Mouse (Mus musculus) hindbrain, embryonic 11.5 days (tissue): ENCODE results near the gene Gm17409. TPM values are rescaled to one million over a fixed set of nuclear protein-coding genes. Genes with fewer than 3 reads are reported as not detected.

Experiments used
- ATAC-seq: fragments of 200-750 bp; cut with Nextera tagmentation; 2 replicates; pipeline ENCODE4 v1.8.0; 2017; ENCODE audit warnings: mild to moderate bottlenecking, moderate TSS enrichment, moderate library complexity; ENCODE audit not compliant: low FRiP score
- DNase-seq: peaks from one replicate; pipeline ENCODE4 v3.0.0-alpha.2; 2015; ENCODE audit warnings: low spot score
- H3K27ac ChIP-seq: fragments of 300-500 bp; sonication (generic); 2 replicates; pipeline ENCODE4 v1.5.1; 2014; ENCODE audit warnings: mild to moderate bottlenecking, low read depth, low read length
- H3K27me3 ChIP-seq: fragments of 300-500 bp; sonication (generic); 2 replicates; pipeline ENCODE4 v1.6.1; 2014; ENCODE audit warnings: mild to moderate bottlenecking, low read length, moderate library complexity, mixed read lengths; ENCODE audit not compliant: control insufficient read depth, insufficient read depth
- H3K36me3 ChIP-seq: fragments of 300-500 bp; sonication (generic); 2 replicates; pipeline ENCODE4 v1.6.1; 2014; ENCODE audit warnings: mild to moderate bottlenecking, low read length, moderate library complexity, mixed read lengths; ENCODE audit not compliant: control insufficient read depth, insufficient read depth
- H3K4me1 ChIP-seq: fragments of 300-500 bp; sonication (generic); replicated peaks from 2 replicates; pipeline ENCODE4 v1.6.1; 2014; ENCODE audit warnings: low read length, mixed read lengths; ENCODE audit not compliant: control insufficient read depth, insufficient read depth
- H3K4me2 ChIP-seq: fragments of 300-500 bp; sonication (generic); replicated peaks from 2 replicates; pipeline ENCODE4 v1.6.1; 2014; ENCODE audit warnings: mild to moderate bottlenecking, low read depth, low read length
- H3K4me3 ChIP-seq: fragments of 300-500 bp; sonication (generic); 2 replicates; pipeline ENCODE4 v1.5.1; 2014; ENCODE audit warnings: low read depth, low read length
- H3K9ac ChIP-seq: fragments of 300-500 bp; sonication (generic); 2 replicates; pipeline ENCODE4 v1.6.1; 2014; ENCODE audit warnings: low read depth, low read length
- H3K9me3 ChIP-seq: fragments of 300-500 bp; sonication (generic); 2 replicates; pipeline ENCODE4 v1.6.1; 2016; ENCODE audit warnings: low read length; ENCODE audit not compliant: control insufficient read depth
- WGBS: fragments of 180-500 bp; shearing (Covaris S2); extraction: QIAGEN DNeasy Blood & Tissue Kit; methylation state at CpG from one replicate; pipeline ENCODE4 v1.1.7; 2014; 5-methylcytosine and 5-hydroxymethylcytosine counted together
- polyA plus RNA-seq: library from polyadenylated mRNA; unstranded; fragments of >200 nt; fragmentation: Nextera tagmentation; extraction: Ambion mirVana; gene quantifications from 2 replicates; pipeline ENCODE4 v1.2.1, GENCODE M21; 2014

Gene Gm17409
- polyA plus RNA-seq, 1 experiment from 2014 or later: not detected

DNA sequence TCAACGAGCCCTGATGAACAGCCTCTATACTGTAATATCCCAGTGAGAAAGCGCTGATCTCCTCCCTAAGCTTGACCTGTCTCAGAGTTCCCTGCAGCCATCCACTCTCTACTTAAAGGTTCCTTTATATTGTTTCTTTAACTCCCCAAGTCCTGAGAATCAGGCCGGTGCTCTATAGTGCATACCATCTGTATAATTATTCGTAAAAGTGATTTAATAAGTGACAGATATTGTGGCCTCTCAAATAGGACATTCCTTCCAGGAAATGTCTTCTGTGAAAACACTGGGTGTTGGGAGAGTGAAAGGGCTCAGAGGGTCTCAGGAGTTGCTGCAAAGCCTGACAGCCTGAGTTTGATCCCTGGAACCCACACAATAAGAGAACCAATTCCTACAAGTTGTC lies 8.2 kb downstream of the Gm17409 start:
- H3K4me2 ChIP-seq: no peak overlapping the region
- H3K9ac ChIP-seq: no peak overlapping the region
- no peak overlapping the region for H3K27ac ChIP-seq
- DNase-seq (no peak), ATAC-seq (no peak)
- no peaks in the 10 kb centered on the region for H3K36me3 ChIP-seq
- H3K4me1 ChIP-seq: no peaks in the 10 kb centered on the region
- no peaks in the 10 kb centered on the region for H3K9me3 ChIP-seq
- no peak overlapping the region for H3K4me3 ChIP-seq
- 94% methylated on average over 4 of the region's 4 CpGs for WGBS
- no peaks in the 10 kb centered on the region for H3K27me3 ChIP-seq

GRCm38 (mm10) chr2:58479536-58479935 lies 9.6 kb downstream of the Gm17409 start:
- WGBS: 81% methylated on average over 10 of the region's 10 CpGs

DNA sequence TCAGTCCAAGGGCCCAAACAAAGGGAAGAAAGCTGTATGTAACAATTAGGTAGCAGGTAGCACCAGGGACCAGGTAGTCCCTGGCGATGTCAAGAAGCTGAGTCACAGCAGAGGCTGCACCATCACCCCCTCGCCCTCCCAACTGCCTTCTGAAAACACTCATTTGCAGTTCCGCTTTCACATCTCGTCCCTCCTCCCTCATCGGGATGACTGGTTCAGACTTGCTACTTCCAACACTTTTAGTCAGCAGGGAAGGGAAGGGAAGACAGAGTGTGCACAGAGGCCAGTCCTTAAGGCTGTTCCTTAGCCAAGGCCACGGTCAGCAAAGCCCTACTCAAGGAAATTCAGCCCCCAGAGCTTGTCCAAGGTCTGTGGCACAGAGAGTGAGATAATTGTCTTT lies 10.8 kb downstream of the Gm17409 start:
- no peaks in the 10 kb centered on the region for H3K36me3 ChIP-seq
- 73% methylated on average over 6 of the region's 6 CpGs for WGBS
- H3K9ac ChIP-seq: no peak overlapping the region
- H3K27ac ChIP-seq: no peak overlapping the region
- no peak overlapping the region for H3K4me2 ChIP-seq
- DNase-seq: no peak
- H3K4me1 ChIP-seq: no peaks in the 10 kb centered on the region
- ATAC-seq: no peak
- no peak overlapping the region for H3K4me3 ChIP-seq
- H3K27me3 ChIP-seq: no peaks in the 10 kb centered on the region
- H3K9me3 ChIP-seq: no peaks in the 10 kb centered on the region

More at GRCm38 (mm10) chr2:58479536-58479935, 9.6 kb downstream of the Gm17409 start:
- H3K9ac ChIP-seq: no peak overlapping the region
- no peaks in the 10 kb centered on the region for H3K4me1 ChIP-seq
- H3K27me3 ChIP-seq: no peaks in the 10 kb centered on the region
- no peak overlapping the region for H3K4me3 ChIP-seq
- no peaks in the 10 kb centered on the region for H3K9me3 ChIP-seq
- H3K36me3 ChIP-seq: no peaks in the 10 kb centered on the region
- no peak overlapping the region for H3K4me2 ChIP-seq
- ATAC-seq: no peak
- no peak overlapping the region for H3K27ac ChIP-seq
- no peak for DNase-seq

GRCm38 (mm10) chr2:58481450-58482100 lies 11.7 kb downstream of the Gm17409 start:
- ATAC-seq (no peak), DNase-seq (no peak)
- Histone ChIP-seq H3K4me2 (no peak overlapping the region), H3K9ac (no peak overlapping the region), H3K27me3 (no peaks in the 10 kb centered on the region), H3K27ac (no peak overlapping the region), H3K36me3 (no peaks in the 10 kb centered on the region), H3K4me1 (no peaks in the 10 kb centered on the region), H3K4me3 (no peak overlapping the region), H3K9me3 (no peaks in the 10 kb centered on the region)
- 84% methylated on average over 9 of the region's 9 CpGs for WGBS

DNA sequence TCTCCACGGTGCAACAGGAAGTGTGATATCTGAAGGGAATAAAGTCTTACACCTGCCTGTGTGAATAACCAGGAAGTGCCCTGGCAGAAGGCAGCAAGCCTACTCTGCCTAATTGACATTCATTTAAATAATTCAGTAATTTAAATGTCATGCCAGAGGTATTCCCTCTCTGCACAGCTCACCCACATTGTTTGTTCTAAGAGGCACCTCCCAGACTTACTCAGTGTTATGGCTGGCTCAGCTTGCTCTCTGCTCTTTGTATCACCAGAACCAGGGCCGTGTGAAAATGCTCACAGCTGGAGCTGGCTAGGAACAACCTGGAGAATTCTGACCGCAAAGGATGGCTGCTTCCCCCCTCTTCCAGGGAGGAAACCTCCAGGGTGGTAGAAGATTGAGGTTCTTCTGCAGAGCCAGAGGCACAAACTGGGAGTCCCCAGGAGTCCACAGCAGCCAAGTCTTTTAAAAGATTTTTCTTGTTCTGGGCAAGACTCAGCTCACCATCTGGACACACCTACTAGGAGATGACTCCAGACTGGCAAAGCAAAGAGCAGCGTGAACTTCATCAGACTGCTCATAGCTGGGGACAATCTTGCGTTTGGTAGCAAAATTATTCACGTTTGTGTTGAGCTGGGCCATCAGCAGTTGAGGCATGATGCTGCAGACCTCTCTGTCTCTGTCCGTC lies 14.5 kb downstream of the Gm17409 start:
- no peak for ATAC-seq
- H3K27me3 ChIP-seq: no peaks in the 10 kb centered on the region
- H3K9ac ChIP-seq: no peak overlapping the region
- no peak for DNase-seq
- WGBS: 80% methylated on average over 7 of the region's 7 CpGs
- H3K4me1 ChIP-seq: no peaks in the 10 kb centered on the region
- H3K36me3 ChIP-seq: no peaks in the 10 kb centered on the region
- H3K9me3 ChIP-seq: no peaks in the 10 kb centered on the region
- no peak overlapping the region for H3K27ac ChIP-seq
- H3K4me3 ChIP-seq: no peak overlapping the region
- no peak overlapping the region for H3K4me2 ChIP-seq

- ATAC-seq (no peak), DNase-seq (no peak)
- Histone ChIP-seq H3K27ac (no peak overlapping the region), H3K4me2 (no peak overlapping the region), H3K36me3 (no peaks in the 10 kb centered on the region), H3K27me3 (no peaks in the 10 kb centered on the region), H3K4me1 (no peaks in the 10 kb centered on the region), H3K9ac (no peak overlapping the region), H3K4me3 (no peak overlapping the region), H3K9me3 (no peaks in the 10 kb centered on the region)
- WGBS: 83% methylated on average over 4 of the region's 4 CpGs
These were observed 15.2 kb downstream of the Gm17409 start for GRCm38 (mm10) chr2:58485152-58485551.

DNA sequence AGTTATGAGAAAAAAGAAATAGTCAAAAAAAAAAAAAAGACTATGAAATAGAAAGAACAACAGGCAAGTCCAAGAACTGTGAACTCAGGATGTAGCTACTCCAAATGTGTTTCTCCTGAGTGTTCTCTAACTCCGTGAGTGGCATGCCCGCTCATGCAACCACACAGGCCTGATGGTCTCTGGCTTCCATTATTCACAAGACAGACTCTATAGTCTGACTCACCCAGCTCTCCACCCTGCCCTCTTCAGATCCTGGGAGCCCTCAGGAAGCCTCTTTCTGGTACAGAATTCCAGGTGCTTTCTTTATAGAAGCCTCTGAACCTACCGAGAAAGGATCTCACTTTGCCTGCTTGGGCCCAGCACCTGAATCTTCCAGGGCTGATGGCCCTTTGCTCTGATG lies 15.8 kb downstream of the Gm17409 start:
- no peaks in the 10 kb centered on the region for H3K9me3 ChIP-seq
- no peak for ATAC-seq
- H3K4me3 ChIP-seq: no peak overlapping the region
- H3K27me3 ChIP-seq: no peaks in the 10 kb centered on the region
- no peaks in the 10 kb centered on the region for H3K36me3 ChIP-seq
- no peak overlapping the region for H3K27ac ChIP-seq
- DNase-seq: no peak
- H3K4me1 ChIP-seq: no peaks in the 10 kb centered on the region
- no peak overlapping the region for H3K4me2 ChIP-seq
- no peak overlapping the region for H3K9ac ChIP-seq
- WGBS: 91% methylated on average over 3 of the region's 3 CpGs

- H3K4me1 ChIP-seq: no peaks in the 10 kb centered on the region
- DNase-seq (no peak), ATAC-seq (no peak)
- no peaks in the 10 kb centered on the region for H3K9me3 ChIP-seq
- H3K4me2 ChIP-seq: no peak overlapping the region
- no peak overlapping the region for H3K9ac ChIP-seq
- H3K27ac ChIP-seq: no peak overlapping the region
- 78% methylated on average over 14 of the region's 14 CpGs for WGBS
- H3K27me3 ChIP-seq: no peaks in the 10 kb centered on the region
- H3K4me3 ChIP-seq: no peak overlapping the region
- no peaks in the 10 kb centered on the region for H3K36me3 ChIP-seq
These were observed 16.7 kb downstream of the Gm17409 start for GRCm38 (mm10) chr2:58486441-58487278.
